Mouse (Mus musculus) midbrain, embryonic 12.5 days (tissue): Measurements from ENCODE around the gene Hnrnpab. TPM values are rescaled to one million over a fixed set of nuclear protein-coding genes. Genes with fewer than 3 reads are reported as not detected.
"Not testable (repeated sequence)": the region's sequence is repeated elsewhere in the genome, so short reads cannot be mapped to it uniquely, and the experiment has no call there.

Experiments
- ATAC-seq: fragments of 200-750 bp; cut with Nextera tagmentation; 2 replicates; pipeline ENCODE4 v1.8.0; 2017; ENCODE audit warnings: low read depth, moderate TSS enrichment, moderate library complexity; ENCODE audit not compliant: low FRiP score
- H3K27ac ChIP-seq: fragments of 300-500 bp; sonication (generic); replicated peaks from 2 replicates; pipeline ENCODE4 v1.5.1; 2016; ENCODE audit warnings: mild to moderate bottlenecking
- H3K27me3 ChIP-seq: fragments of 300-500 bp; sonication (generic); 2 replicates; pipeline ENCODE4 v1.6.1; 2016; ENCODE audit warnings: mild to moderate bottlenecking
- H3K36me3 ChIP-seq: fragments of 300-500 bp; sonication (generic); 2 replicates; pipeline ENCODE4 v1.6.1; 2016
- H3K4me1 ChIP-seq: fragments of 300-500 bp; sonication (generic); 2 replicates; pipeline ENCODE4 v1.6.1; 2016
- H3K4me2 ChIP-seq: fragments of 300-500 bp; sonication (generic); replicated peaks from 2 replicates; pipeline ENCODE4 v1.6.1; 2016; ENCODE audit warnings: mild to moderate bottlenecking, moderate library complexity
- H3K4me3 ChIP-seq: fragments of 300-500 bp; sonication (generic); 2 replicates; pipeline ENCODE4 v1.5.1; 2016; ENCODE audit warnings: mild to moderate bottlenecking
- H3K9ac ChIP-seq: fragments of 300-500 bp; sonication (generic); replicated peaks from 2 replicates; pipeline ENCODE4 v1.6.1; 2016; ENCODE audit warnings: mild to moderate bottlenecking, moderate library complexity
- H3K9me3 ChIP-seq: fragments of 300-500 bp; sonication (generic); 2 replicates; pipeline ENCODE4 v1.6.1; 2016; ENCODE audit warnings: mild to moderate bottlenecking
- WGBS: fragments of 180-500 bp; shearing (Covaris S2); methylation state at CpG from one replicate; pipeline ENCODE4 v1.1.7; 2016; 5-methylcytosine and 5-hydroxymethylcytosine counted together
- polyA plus RNA-seq: library from polyadenylated mRNA; unstranded; fragments of >200 nt; fragmentation: Nextera tagmentation; extraction: Ambion mirVana; gene quantifications from 2 replicates; pipeline ENCODE4 v1.2.1, GENCODE M21; 2016

The Hnrnpab gene
- polyA plus RNA-seq, 1 experiment from 2014 or later, result 771 TPM

DNA sequence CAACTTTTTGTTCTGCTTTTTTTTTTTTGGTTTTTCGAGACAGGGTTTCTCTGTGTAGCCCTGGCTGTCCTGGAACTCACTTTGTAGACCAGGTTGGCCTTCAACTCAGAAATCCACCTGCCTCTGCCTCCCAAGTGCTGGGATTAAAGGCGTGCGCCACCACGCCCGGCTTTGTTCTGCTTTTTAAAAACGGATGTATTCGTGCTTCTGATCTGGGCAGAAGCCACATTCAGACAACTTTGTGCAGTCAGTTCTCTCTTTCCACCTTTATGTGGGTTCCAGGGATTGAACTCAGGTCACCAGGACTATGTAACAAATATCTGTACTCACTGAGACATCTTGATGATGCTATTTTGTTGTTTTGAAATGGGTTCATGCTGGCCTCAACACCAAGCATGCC is 26.6 kb upstream of the Hnrnpab start:
- not testable (repeated sequence) for H3K27ac ChIP-seq, H3K4me2 ChIP-seq, H3K9me3 ChIP-seq, H3K9ac ChIP-seq, ATAC-seq, H3K4me3 ChIP-seq
- Histone ChIP-seq H3K4me1 (peaks cover 21% of the 10 kb centered on the region), H3K36me3 (peaks cover 12% of the 10 kb centered on the region; the same call in 1 of the 2 replicates), H3K27me3 (peaks cover 12% of the 10 kb centered on the region; the same call in 1 of the 2 replicates)
- WGBS, result 91% methylated on average over 7 of the region's 7 CpGs

DNA sequence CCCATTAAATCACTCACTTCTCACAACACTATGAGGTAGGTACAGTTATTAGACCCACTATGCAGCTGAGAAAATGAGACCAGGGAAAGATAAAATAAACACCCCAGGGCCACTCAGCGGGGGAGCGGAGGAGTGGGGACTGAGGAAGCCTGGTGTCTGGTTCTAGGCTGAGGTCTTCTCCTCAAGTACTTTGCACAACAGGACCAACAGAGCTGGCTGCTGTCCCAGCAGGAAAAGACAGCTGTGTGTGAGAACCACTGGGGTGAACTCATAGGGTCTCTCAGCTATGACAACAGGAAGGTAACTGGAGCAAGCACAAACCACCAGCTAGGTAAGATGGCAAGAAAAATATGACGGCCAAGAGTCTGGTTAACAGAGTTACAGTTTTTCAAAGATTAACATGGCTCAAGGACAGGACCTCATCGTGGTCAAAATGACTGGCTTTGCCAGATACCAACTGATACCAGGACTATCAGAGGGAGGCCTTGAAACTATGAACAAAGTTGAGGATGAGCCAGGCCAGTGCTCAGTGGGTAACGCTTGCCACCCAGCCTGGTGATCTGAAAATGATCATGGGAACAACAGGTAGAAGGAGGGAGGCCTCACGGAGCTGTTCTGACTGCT is 25.6 kb upstream of the Hnrnpab start:
- H3K9ac ChIP-seq, result no peak overlapping the region

GRCm38 (mm10) chr11:51629651-51630314 is 23.1 kb upstream of the Hnrnpab start:
- no peak overlapping the region for H3K27ac ChIP-seq
- no peak overlapping the region for H3K4me2 ChIP-seq
- H3K27me3 ChIP-seq, result no peaks in the 10 kb centered on the region
- no peak overlapping the region for H3K9ac ChIP-seq
- H3K36me3 ChIP-seq, result peaks cover 44% of the 10 kb centered on the region
- H3K9me3 ChIP-seq, result no peaks in the 10 kb centered on the region
- 85% methylated on average over 15 of the region's 15 CpGs for WGBS
- no peak for ATAC-seq
- no peak overlapping the region for H3K4me3 ChIP-seq
- H3K4me1 ChIP-seq, result 0 out of 2 replicates have a peak, but pooled peaks cover 1% of the 10 kb centered on the region

More for the DNA sequence above, 25.6 kb upstream of the Hnrnpab start:
- H3K36me3 ChIP-seq, result peaks cover 20% of the 10 kb centered on the region
- no peaks in the 10 kb centered on the region for H3K9me3 ChIP-seq
- ATAC-seq, result no peak
- 0 out of 2 replicates have a peak, but pooled peaks cover 2% of the 10 kb centered on the region for H3K27me3 ChIP-seq
- no peak overlapping the region for H3K27ac ChIP-seq
- 94% methylated on average over 6 of the region's 6 CpGs for whole genome bisulfite sequencing
- peaks cover 14% of the 10 kb centered on the region for H3K4me1 ChIP-seq
- no peak overlapping the region for H3K4me2 ChIP-seq
- H3K4me3 ChIP-seq, result no peak overlapping the region

DNA sequence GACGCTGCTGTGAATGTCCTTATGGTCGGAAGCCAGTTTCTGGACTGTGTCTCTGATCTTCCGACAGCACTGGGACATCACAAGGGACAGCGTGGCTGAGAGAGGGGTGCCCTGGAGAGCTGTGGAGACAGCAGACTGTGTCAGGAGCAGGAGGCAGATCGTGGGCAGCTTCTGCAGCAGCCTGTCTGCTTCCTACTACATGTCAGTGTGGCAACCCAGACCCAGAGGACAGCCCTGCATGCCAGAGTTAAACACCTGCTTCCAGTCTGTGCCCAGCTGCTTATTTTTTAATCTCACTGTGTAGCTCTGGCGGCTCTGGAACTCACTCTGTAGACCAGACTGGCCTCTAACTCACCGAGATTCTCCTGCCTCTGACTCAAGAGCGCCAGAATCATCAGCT is 21.3 kb upstream of the Hnrnpab start:
- 87% methylated on average over 8 of the region's 8 CpGs for WGBS
- Histone ChIP-seq H3K4me1 (no peaks in the 10 kb centered on the region), H3K27me3 (no peaks in the 10 kb centered on the region), H3K9ac (no peak overlapping the region), H3K9me3 (no peaks in the 10 kb centered on the region), H3K4me3 (no peak overlapping the region), H3K36me3 (peaks cover 63% of the 10 kb centered on the region), H3K4me2 (no peak overlapping the region), H3K27ac (no peak overlapping the region)
- no peak for ATAC-seq

GRCm38 (mm10) chr11:51627425-51627824 is 20.8 kb upstream of the Hnrnpab start:
- peaks cover 68% of the 10 kb centered on the region for H3K36me3 ChIP-seq
- WGBS, result 92% methylated on average over 9 of the region's 9 CpGs
- H3K4me3 ChIP-seq, result no peak overlapping the region
- no peaks in the 10 kb centered on the region for H3K4me1 ChIP-seq
- no peak for ATAC-seq
- H3K27me3 ChIP-seq, result no peaks in the 10 kb centered on the region
- H3K9ac ChIP-seq, result no peak overlapping the region
- no peaks in the 10 kb centered on the region for H3K9me3 ChIP-seq
- no peak overlapping the region for H3K27ac ChIP-seq
- no peak overlapping the region for H3K4me2 ChIP-seq

DNA sequence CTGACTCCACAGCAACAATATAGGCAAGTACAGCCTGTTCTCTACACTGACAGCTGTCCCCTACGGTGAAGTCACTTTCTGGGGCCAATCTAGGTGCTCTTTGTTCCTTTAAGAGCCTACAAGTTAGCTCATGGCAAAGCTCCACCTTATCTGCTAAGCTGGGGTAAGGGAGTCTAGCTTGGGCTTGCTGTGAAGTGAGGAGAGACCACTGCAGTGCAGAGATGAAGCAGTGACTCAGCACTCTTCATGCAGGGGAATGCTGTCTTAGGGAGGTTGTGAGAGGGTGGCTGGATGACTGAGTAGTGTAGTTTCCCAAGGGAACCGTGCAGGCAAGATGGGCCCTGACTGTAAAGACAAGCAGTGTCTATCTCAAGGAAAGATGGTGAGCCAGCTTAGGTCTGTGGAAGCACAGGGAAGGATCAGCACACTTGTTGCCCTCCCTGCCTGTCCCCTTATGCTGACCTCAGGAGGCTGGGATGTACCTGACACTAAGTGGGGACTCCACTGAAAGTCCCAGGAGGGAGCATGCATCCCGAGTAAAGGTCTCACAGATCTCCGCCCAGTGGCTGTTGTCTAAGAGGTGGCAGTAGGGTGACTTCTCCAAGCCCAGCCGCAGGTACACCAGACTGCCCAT is 18.7 kb upstream of the Hnrnpab start:
- no peak overlapping the region for H3K9ac ChIP-seq
- H3K9me3 ChIP-seq, result no peaks in the 10 kb centered on the region
- H3K27ac ChIP-seq, result no peak overlapping the region
- no peak overlapping the region for H3K4me2 ChIP-seq
- H3K27me3 ChIP-seq, result no peaks in the 10 kb centered on the region
- peaks cover 80% of the 10 kb centered on the region for H3K36me3 ChIP-seq
- 80% methylated on average over 5 of the region's 5 CpGs for WGBS
- H3K4me3 ChIP-seq, result no peak overlapping the region
- ATAC-seq, result no peak
- peaks cover 9% of the 10 kb centered on the region for H3K4me1 ChIP-seq

DNA sequence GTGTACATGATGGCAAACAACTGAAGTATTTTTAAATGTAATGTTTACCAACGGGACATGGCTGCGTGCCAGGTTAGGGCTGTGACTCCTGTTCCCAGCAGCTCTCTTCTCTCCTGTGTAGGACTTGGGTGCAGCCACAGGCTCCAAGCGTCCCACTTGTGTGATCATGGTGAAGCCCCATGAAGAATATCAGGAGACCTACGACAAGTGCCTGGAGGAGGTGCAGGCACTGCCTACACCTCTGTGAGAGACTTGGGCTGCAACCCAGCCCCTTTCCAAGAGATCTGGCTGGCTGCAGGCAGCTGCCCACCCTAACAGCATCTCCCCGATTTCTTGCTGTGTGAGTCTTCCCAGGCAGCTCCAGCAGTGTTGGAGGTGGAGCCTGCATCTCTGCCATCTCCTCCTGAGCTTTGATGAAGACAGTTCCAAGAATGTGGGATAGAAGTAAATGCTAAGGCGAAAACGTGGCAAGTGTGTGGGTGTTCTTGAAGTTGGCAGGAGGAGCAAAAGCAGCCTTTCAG is 16.4 kb upstream of the Hnrnpab start:
- Histone ChIP-seq H3K4me3 (no peak overlapping the region), H3K9ac (no peak overlapping the region), H3K36me3 (peaks cover 68% of the 10 kb centered on the region), H3K27me3 (no peaks in the 10 kb centered on the region), H3K9me3 (no peaks in the 10 kb centered on the region), H3K4me1 (peaks cover 12% of the 10 kb centered on the region), H3K27ac (no peak overlapping the region), H3K4me2 (no peak overlapping the region)
- WGBS, result 90% methylated on average over 7 of the region's 7 CpGs
- no peak for ATAC-seq

DNA sequence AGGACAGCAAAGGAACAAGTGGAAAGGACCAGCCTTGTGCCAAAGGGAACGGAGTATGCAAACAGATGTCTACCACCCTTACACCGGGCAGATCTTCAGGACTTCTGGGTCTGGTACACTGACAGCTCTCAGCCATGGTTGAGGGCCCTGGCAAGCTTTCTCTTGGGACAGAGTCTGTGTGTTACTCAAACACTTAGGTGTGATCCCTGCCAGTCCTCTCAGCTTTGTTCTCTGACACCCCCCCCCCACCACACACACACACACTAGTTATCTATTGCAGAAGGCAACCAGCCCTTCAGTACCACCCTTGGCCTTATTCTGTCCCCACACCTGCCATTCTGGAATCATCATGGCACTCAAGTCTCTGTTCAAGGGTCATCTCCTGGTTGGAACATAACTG is 15.1 kb upstream of the Hnrnpab start:
- Histone ChIP-seq H3K9ac (no peak overlapping the region), H3K4me3 (no peak overlapping the region), H3K9me3 (no peaks in the 10 kb centered on the region), H3K4me2 (no peak overlapping the region), H3K27ac (no peak overlapping the region), H3K36me3 (peaks cover 55% of the 10 kb centered on the region), H3K4me1 (peaks cover 12% of the 10 kb centered on the region), H3K27me3 (no peaks in the 10 kb centered on the region)
- 100% methylated on average over 2 of the region's 2 CpGs for WGBS
- no peak for ATAC-seq

DNA sequence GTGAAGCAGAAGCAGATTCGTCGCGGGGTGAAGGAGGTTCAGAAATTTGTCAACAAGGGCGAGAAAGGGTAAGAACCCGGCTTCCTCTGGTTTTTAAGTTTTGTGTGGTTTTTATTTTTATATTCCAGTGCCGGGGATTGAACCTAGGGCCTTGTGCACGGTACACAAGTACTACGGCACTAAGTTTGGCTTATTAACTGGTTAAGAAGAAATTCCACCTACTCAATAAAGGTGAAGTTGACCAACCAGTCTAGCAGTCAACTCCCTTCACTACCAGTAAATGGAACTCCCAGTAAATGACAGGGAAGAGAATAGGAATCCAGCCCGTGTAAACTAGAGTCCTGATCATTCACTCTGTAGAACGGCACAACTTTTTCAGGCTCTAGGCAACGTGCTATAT is 13.4 kb upstream of the Hnrnpab start:
- Histone ChIP-seq H3K4me2 (peak overlapping the region; percentile 72), H3K27me3 (no peaks in the 10 kb centered on the region), H3K9me3 (no peaks in the 10 kb centered on the region), H3K36me3 (peaks cover 39% of the 10 kb centered on the region), H3K4me1 (peaks cover 21% of the 10 kb centered on the region), H3K27ac (no peak overlapping the region), H3K4me3 (peak overlapping the region; percentile 89), H3K9ac (peak overlapping the region; percentile 68)
- ATAC-seq, result no peak
- under 1% methylated on average over 11 of the region's 11 CpGs for whole genome bisulfite sequencing

GRCm38 (mm10) chr11:51619409-51620060 is 12.9 kb upstream of the Hnrnpab start, which contains the start of gene Nhp2:
Nhp2 (plus strand) TSS chr11:51619735.
- peak; percentile 96 for ATAC-seq

DNA sequence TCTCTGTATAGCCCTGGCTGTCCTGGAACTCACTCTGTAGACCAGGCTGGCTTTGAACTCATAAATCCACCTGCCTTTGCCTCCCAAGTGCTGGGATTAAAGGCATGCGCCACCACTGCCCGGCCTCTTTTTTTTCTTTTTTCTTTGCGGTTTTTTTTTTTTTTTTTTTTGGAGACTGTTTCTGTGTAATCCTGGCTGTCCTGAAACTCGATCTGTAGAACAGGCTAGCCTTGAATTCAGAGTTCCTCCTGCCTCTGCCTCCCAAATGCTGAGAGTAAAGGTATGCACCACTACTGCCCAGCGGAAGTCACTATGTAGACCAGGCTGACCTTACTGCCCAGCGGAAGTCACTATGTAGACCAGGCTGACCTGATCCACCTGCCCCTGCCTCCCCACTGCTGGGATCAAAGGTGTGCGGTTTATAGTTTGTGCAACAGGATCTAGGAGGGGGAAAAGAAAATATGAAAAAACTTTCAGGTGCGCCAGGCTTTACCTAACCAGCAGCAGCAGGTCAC is 12.3 kb upstream of the Hnrnpab start:
- no peak overlapping the region for H3K27ac ChIP-seq
- H3K9ac ChIP-seq, result no peak overlapping the region
- peak overlapping the region; percentile 72 for H3K4me2 ChIP-seq
- 0 out of 2 replicates have a peak, but pooled peaks cover 4% of the 10 kb centered on the region for H3K27me3 ChIP-seq
- no peaks in the 10 kb centered on the region for H3K9me3 ChIP-seq
- H3K4me3 ChIP-seq, result peak overlapping the region; percentile 89
- peak; percentile 60 for ATAC-seq
- H3K36me3 ChIP-seq, result peaks cover 28% of the 10 kb centered on the region
- peaks cover 22% of the 10 kb centered on the region for H3K4me1 ChIP-seq
- 52% methylated on average over 8 of the region's 8 CpGs for WGBS

More at GRCm38 (mm10) chr11:51619409-51620060, 12.9 kb upstream of the Hnrnpab start, which contains the start of gene Nhp2:
- Histone ChIP-seq H3K4me1 (peaks cover 22% of the 10 kb centered on the region), H3K9ac (peak within 1 kb of the TSS; percentile 68), H3K4me3 (peak within 1 kb of the TSS; percentile 89), H3K27ac (no peak within 1 kb of the TSS), H3K9me3 (no peaks in the 10 kb centered on the region), H3K36me3 (peaks cover 34% of the 10 kb centered on the region), H3K27me3 (0 out of 2 replicates have a peak, but pooled peaks cover 4% of the 10 kb centered on the region), H3K4me2 (peak within 1 kb of the TSS; percentile 72)
- WGBS, result 1% methylated on average over 51 of the region's 51 CpGs
